Mouse (Mus musculus) spleen, adult 2 months (tissue): ENCODE data around the gene Thbs3.

Experiments used
- CTCF ChIP-seq: fragments of 200-500 bp; IDR thresholded peaks from 2 replicates; pipeline ENCODE4 v1.5.1; 2011; ENCODE audit warnings: mild to moderate bottlenecking, inconsistent platforms; ENCODE audit not compliant: insufficient read depth, insufficient read length, insufficient replicate concordance; ENCODE audit errors: extremely low read depth
- POLR2A ChIP-seq: fragments of 200-500 bp; IDR thresholded peaks from 2 replicates; pipeline ENCODE4 v1.6.1; 2011; ENCODE audit warnings: low read depth, low read length, inconsistent platforms

GRCm38 (mm10) chr3:89262417-89262816 is 47.4 kb downstream of the Thbs3 start:
- TF ChIP-seq CTCF = no peak
- no peak for TF ChIP-seq POLR2A
